Mouse (Mus musculus) monocyte, adult 5-6 weeks (primary cell): ENCODE data around the gene Adal. TPM values are rescaled to one million over a fixed set of nuclear protein-coding genes. Genes with fewer than 3 reads are reported as not detected.
"Not testable (repeated sequence)": the region's sequence is repeated elsewhere in the genome, so short reads cannot be mapped to it uniquely, and the experiment has no call there.

Experiments
- ATAC-seq: fragments of 153-309, 156-312 bp; replicated peaks from 2 replicates; pipeline ENCODE4 v1.8.0; 2017; ENCODE audit warnings: mild to moderate bottlenecking; ENCODE audit not compliant: low TSS enrichment, insufficient number of reproducible peaks, severe bottlenecking, poor library complexity, low FRiP score
- total RNA-seq: library from RNA; stranded (forward); fragments of 200-1000, 200-491, 200-594 nt; gene quantifications from 3 replicates; pipeline ENCODE4 v1.2.3, GENCODE M21; 2017

The Adal gene
- total RNA-seq, result 6.5 to 11.1 TPM (median 8.5 TPM) in 3 replicates

GRCm38 (mm10) chr2:121140018-121140882 is at the start of gene Adal, which contains the start of gene Lcmt2:
Gene Adal, plus strand, starts transcription at chr2:121140428.
Gene Lcmt2, minus strand, starts transcription at chr2:121140653.
- peak; percentile 81 for ATAC-seq

DNA sequence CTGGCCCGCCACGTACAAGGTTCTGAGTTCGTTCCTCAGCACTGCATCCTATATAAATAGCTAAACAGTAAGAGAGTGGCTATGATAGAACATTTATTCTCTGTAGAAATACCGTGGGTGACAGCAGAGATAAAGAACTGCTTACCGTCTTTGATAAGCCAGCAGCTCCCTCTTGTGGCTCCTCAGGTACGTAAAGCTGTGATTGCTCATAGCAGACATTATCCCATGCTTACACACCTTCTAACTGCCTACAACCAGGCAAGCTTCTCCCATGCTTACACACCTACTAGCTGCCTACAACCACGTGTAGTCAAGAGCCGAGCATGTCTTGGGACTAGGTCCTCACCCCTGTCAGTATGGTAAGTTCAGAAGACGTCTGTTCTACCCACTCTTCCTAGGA is 38.2 kb upstream of the Adal start:
- no peak; the same call in 1 of the 2 replicates for ATAC-seq

GRCm38 (mm10) chr2:121105940-121106339 is 34.3 kb upstream of the Adal start:
- ATAC-seq, result no peak

DNA sequence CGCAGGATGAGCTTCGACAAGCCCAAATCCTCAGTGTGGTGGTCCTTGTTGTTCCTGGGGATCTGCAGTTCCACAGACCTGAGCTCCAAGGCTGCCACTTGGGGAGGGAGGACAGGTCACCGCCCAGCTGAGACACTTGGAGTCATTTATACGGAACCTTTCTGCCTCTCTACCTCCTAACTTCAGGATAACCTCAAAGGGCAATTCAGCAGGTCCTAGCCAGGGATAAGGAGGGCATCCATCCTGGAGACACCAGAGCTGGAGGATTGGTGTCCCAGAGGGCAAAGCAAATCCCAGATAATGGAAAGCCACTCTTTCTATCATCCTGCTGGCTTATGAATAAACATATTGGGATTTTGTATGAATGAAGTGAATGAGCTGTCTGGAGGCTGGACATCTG is 30.5 kb upstream of the Adal start, which contains the start of gene Tgm7:
Tgm7 (minus strand) TSS at position 101 of the 400 bp plus-strand sequence.
- no peak for ATAC-seq

- no peak for ATAC-seq
Observed at GRCm38 (mm10) chr2:121115418-121115817, 24.8 kb upstream of the Adal start.

GRCm38 (mm10) chr2:121119260-121119659 is 21.0 kb upstream of the Adal start:
- ATAC-seq, result no peak

DNA sequence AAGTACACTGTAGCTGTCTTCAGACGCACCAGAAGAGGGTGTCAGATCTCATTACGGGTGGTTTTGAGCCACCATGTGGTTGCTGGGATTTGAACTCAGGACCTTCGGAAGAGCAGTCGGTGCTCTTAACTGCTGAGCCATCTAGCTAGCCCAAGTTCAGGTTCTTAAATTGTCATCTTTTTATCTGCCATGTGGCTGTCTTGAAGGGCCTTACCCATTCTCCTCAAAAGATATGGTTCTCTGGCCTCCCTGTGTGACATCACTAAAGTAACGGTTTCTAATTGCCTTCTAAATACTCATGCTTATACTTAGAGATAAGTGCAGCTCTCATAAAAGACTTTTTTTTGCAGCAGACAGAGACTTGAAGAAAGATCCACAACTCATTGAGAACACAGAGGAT is 13.9 kb upstream of the Adal start:
- ATAC-seq, result not testable (repeated sequence)

DNA sequence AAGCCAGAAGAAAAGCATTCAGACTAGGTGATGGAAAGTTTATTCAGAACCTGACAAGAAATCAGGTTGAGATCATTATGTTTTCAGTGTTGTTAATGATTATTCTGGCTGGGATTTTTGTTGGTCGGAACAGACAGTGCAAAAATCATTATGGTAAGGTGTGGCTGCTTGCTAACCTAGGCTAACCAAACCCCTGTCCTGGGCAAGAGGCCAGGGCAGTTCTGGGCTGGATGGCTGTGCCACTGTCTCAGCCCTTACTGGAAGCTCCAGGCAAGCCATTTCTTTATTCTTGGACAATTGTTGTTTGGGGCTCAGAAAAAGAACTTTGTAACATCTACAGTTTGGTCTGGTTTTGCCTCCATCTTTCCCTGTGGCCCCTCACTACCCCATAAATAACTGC is 12.7 kb upstream of the Adal start:
- no peak for ATAC-seq

- ATAC-seq, result no peak
Observed at GRCm38 (mm10) chr2:121128865-121129620, 11.2 kb upstream of the Adal start.

DNA sequence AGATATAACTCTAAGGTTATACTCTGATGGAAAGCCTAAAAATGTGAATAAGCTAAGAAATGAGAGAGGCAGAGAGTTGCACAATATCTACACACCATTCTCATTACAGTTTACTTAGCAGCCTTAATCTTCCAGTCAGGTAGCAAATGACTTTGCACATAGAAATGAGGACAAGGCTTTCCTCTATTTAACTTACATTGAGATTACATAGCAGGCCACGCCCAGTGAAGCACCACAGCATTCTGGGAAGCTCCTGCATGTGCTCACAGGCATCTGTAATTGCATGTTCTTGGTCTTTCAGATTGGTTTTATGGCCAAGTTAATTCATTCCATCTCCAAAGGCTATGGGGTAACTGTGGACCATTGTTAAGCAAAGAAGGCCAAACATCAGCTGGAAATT is 7.4 kb upstream of the Adal start:
- ATAC-seq, result no peak

- ATAC-seq, result no peak
Observed at GRCm38 (mm10) chr2:121137371-121137770, 2.9 kb upstream of the Adal start.

GRCm38 (mm10) chr2:121139266-121140017 is 786 bp upstream of the Adal start:
- peak; percentile 32 for ATAC-seq

DNA sequence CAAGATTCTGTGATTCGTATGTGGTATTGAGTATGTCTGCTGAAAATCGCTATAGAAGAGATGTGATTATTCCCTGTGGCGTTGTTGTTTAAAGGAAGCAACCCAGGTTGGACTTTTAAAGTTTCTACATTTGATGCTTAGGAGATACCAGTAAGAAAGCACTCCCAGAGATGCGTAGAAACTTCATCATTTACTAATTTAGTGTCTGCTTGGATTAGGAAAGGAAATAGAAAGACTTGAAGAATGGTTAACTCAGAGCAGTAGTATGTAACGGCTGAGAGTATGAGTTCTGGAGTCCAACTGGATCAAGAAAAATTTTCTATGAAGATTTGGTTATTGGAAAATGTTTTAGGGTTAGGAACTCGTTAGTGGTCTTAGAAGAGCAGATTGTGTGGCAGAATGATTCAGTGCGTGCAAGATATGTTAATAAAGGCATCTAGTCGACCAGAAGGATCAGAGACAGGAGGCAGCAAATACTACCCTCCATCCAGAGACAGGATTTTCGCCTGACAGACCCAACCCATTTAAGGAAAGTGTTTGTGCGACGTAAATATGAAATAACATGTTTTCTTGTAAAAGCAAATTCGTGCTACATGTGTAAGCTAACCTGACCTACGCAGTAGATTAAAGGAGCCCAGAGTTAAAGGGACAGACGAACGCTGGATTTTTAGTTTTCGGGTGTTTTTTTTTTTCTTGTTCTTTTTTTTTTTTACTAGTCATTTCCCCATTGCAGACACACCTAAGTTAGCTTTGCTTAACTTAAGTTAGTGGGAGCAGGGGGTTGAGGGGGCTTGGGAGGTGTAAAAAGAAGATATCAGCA is 1.2 kb downstream of the Adal start:
- no peak for ATAC-seq

DNA sequence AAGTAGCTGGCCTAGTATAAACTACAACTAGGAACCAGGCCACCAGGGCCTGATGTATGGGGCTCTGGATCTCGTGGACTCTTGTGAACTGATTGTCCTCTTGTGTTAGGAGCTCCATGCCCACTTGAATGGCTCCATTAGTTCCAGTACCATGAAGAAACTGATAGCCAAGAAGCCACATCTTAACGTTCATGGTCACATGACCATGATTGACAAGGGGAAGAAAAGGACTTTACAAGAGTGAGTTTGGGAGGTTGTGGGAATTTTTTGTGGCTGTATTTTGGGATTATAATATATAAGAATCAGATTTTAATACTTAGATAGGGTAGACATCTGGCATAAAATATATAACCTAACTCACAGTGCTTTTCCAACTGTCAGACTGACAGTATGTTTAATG is 2.2 kb downstream of the Adal start:
- no peak for ATAC-seq

DNA sequence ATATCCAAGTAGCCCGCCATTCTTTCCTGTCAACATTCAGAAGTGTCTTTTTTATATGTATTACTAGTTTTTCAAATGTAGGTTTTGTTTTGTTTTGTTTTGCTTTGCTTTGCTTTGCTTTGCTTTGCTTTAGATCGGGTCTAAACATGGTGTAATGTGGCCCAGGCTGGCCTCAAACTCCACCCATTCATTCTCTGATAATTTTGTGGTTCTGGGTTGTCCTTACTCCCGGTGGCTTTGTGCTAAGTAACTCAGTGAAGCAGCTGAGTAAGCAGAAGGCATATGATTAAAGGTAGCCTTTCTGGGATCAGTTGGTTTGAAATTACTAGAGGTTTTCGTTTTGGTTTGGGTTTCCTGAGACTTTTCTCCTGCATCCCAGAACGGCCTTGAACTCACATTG is 9.5 kb downstream of the Adal start:
- no peak for ATAC-seq

DNA sequence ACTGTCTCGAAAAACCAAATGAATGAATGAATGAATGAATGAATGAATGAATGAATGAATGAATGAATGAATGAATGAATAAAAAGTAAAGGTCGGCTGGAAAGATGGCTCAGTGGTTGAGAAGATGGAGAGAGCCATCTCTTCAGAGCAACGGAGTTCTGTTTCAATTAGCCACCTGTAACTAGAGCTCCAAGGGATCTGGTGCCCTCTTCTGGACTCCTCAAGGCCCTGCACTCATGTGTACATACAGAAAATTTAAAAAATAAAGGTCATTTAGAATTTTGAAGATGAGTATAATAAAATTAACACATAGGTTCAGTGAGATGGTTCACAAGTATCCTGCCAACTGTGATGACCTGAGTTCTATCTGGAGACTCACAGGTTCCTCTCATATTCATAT is 12.9 kb downstream of the Adal start:
- ATAC-seq, result no peak

GRCm38 (mm10) chr2:121169173-121169572 is 28.9 kb downstream of the Adal start:
- ATAC-seq, result no peak

GRCm38 (mm10) chr2:121169902-121170301 is 29.7 kb downstream of the Adal start:
- ATAC-seq, result peak; percentile 48; the same call in 1 of the 2 replicates
